Mouse (Mus musculus): ENCODE measurements around the gene C030005K15Rik. TPM values are rescaled to one million over a fixed set of nuclear protein-coding genes. Genes with fewer than 3 reads are reported as not detected.

C030005K15Rik gene
- total RNA-seq, 2 experiments from 2014 or later = not detected

Other genes with a start within 250 kb of the C030005K15Rik start
- 100 to 1,000 TPM; 346 to 364 TPM for gene Dcn, start 247.1 kb downstream of the C030005K15Rik start, total RNA-seq (2021)
- gene Lum, start 161.6 kb downstream of the C030005K15Rik start, total RNA-seq (2021) = 10 to 100 TPM; 38.5 to 53.8 TPM
- gene Kera, start 119.9 kb downstream of the C030005K15Rik start, total RNA-seq (2021) = not detected
- gene Epyc, start 82.7 kb downstream of the C030005K15Rik start, total RNA-seq (2021) = under 1 TPM; 0.26 to 0.35 TPM
- not detected for gene Ccer1, start 33.7 kb downstream of the C030005K15Rik start, total RNA-seq (2021)